Mouse (Mus musculus): ENCODE measurements around the gene Pigu. TPM values are rescaled to one million over a fixed set of nuclear protein-coding genes. Genes with fewer than 3 reads are reported as not detected.
A peak's percentile ranks its signal among the peaks of the same experiment; 100 is the strongest.

Pigu gene
- polyA plus RNA-seq, 1 experiment from 2014 or later, result 50.3 TPM

DNA sequence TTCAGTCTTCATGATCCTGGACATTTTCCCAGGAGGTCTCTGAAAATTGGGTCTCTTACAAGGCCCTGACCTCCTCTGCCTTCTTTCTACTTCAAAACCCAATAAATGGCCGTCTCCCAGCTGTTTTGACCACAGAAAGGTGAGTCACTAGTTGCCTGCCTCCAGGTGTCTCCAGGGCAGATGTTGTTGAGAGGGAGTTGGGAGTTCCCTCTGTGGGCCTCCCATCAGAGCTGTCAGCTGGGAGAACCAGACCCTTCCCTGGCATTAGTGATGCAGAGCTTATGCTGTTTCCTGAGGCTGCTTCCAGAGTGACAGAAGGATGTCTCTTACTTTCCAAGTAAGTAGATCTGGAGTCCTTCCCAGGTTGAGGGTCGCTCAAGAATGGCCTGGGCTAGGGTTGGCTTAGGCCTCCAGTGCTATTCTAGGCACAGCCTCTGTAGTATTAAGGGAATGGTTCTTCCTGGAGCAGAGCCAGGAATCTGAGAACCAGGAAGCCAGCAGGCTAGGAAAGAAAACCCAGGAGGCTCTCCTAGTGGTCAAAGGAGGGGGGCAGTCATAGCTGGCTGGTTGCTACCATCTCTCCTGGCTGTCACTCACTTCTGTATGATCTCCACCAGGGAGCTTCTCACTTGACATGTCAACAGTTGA, 25.7 kb upstream of the Pigu start:
- CTCF ChIA-PET, result interaction anchor here (0.7 to 1.8 kb wide), 5 partner anchors 14 to 147 kb away, joined by 3 to 6 read pairs (median 4); partner anchors contain the start of gene Dynlrb1
- no peaks in the 10 kb centered on the region for H3K27me3 ChIP-seq
- no peak for TF ChIP-seq CTCF (IDR thresholded peaks at IDR 0.05)
- DNase-seq (ENCODE audit: low read depth, low spot score), result no peak
- peak; percentile 9 for ATAC-seq
- POLR2A ChIA-PET, result interaction anchor here (1.0 to 2.8 kb wide), 3 partner anchors 10 to 107 kb away, joined by 4 to 9 read pairs (median 7); partner anchors contain the start of gene Map1lc3a
- in situ Hi-C loops (cut with MboI; ENCODE audit: low pct_unique_long_range_greater_than_20kb), result loop anchor here (25.0 kb wide), 1 partner anchor 296 kb away; no protein-coding TSS in a partner anchor

DNA sequence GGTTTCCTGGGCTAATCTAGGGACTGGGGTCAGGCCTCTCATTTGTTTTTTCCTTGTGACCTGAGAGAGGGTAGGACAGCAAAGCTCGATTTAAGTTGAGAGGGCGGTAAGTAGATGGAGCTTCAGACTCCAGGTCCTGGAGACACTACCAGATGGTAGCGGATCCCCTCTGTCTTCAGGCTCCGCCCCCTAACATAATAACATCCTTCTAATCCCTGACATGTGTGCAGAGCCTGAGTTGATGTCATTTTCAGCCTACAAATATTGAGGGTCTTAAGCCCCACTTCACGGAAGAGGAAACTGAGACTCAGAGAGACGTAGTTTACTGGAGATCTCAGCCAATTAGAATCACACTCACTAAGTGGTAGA, 25.1 kb upstream of the Pigu start:
- peak; percentile 44 for ATAC-seq
- TF ChIP-seq CTCF (IDR thresholded peaks at IDR 0.05), result no peak
- ChIA-PET POLR2A (interaction anchor here (0.7 to 2.8 kb wide), 4 partner anchors 9 to 435 kb away, joined by 3 to 9 read pairs (median 6); partner anchors contain the start of gene Map1lc3a), CTCF (interaction anchor here (1.4 to 1.8 kb wide), 2 partner anchors 15 to 71 kb away, joined by 3 to 5 read pairs; no protein-coding TSS in a partner anchor)
- H3K27me3 ChIP-seq, result no peaks in the 10 kb centered on the region
- no peak for DNase-seq (ENCODE audit: low read depth, low spot score)
- in situ Hi-C loops (cut with MboI; ENCODE audit: low pct_unique_long_range_greater_than_20kb), result loop anchor here (25.0 kb wide), 1 partner anchor 295 kb away; no protein-coding TSS in a partner anchor

DNA sequence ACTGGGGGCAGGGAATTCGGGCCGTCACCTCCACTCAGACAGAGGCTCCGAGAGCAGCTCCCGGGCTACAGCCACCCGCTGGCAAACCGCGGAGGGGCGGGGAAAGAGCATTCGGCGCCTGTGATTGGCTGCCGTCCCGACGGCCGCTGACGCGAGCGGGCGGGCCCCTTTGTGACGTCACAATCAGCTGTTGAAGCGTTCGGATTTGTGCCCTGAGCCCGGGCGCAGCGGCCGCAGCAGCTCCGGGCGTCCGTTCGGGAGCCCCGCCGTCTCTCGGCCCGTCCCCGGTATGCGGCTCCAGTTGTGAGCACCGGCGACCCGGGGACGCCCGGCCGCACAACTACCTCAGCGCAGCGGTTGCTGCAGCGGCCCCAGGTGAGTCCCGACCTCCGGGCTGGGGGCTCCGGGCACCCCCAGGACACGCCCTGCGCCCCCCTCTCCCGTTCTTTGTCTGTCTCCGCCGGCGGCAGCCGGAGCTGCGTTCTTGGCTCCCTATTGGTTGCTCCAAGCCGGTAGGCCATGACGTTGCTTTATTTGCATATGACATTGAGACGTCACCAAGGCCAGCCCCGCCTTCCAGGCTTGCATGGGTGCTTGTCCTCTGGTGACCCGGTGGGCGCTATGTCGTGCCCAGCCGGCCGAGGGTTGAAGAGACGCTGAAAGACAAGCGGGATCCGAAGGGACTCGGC, 24.6 kb upstream of the Pigu start:
- ChIA-PET CTCF (interaction anchor here (1.4 kb wide), 1 partner anchor 71 kb away, joined by 3 read pairs; no protein-coding TSS in a partner anchor), POLR2A (interaction anchor here (0.7 to 2.8 kb wide), 4 partner anchors 8 to 436 kb away, joined by 3 to 9 read pairs (median 6); partner anchors contain the start of gene Map1lc3a)
- DNase-seq (ENCODE audit: low read depth, low spot score), result no peak
- TF ChIP-seq CTCF (IDR thresholded peaks at IDR 0.05), result no peak
- peak; percentile 72 for ATAC-seq
- H3K27me3 ChIP-seq, result no peaks in the 10 kb centered on the region
- in situ Hi-C loops (cut with MboI; ENCODE audit: low pct_unique_long_range_greater_than_20kb), result loop anchor here (25.0 kb wide), 1 partner anchor 294 kb away; no protein-coding TSS in a partner anchor

DNA sequence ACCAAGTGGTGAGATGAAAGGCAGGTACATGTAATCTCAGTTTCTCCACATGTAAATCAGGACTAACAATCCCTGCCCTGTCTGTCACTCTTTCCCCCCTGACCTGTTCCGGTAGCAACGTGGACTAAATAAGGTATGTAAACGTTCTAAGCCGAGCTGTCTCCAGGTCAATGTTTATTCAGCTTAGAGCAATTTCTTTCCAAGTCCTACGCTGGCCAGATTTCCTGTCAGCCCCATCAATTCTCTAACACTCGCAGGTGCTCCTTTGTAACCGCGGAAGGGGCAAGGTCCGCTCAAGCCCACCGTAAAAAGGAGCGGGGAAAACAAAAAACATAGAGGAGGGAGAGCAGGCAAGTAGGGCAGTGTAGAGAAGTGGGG, 23.8 kb upstream of the Pigu start:
- ChIA-PET POLR2A (interaction anchor here (2.8 kb wide), 1 partner anchor 11 kb away, joined by 9 read pairs; no protein-coding TSS in a partner anchor), CTCF (interaction anchor here (1.4 kb wide), 1 partner anchor 70 kb away, joined by 3 read pairs; no protein-coding TSS in a partner anchor)
- no peaks in the 10 kb centered on the region for H3K27me3 ChIP-seq
- no peak for ATAC-seq
- TF ChIP-seq CTCF (IDR thresholded peaks at IDR 0.05), result no peak
- no peak for DNase-seq (ENCODE audit: low read depth, low spot score)
- in situ Hi-C loops (cut with MboI; ENCODE audit: low pct_unique_long_range_greater_than_20kb), result loop anchor here (25.0 kb wide), 1 partner anchor 294 kb away; no protein-coding TSS in a partner anchor

DNA sequence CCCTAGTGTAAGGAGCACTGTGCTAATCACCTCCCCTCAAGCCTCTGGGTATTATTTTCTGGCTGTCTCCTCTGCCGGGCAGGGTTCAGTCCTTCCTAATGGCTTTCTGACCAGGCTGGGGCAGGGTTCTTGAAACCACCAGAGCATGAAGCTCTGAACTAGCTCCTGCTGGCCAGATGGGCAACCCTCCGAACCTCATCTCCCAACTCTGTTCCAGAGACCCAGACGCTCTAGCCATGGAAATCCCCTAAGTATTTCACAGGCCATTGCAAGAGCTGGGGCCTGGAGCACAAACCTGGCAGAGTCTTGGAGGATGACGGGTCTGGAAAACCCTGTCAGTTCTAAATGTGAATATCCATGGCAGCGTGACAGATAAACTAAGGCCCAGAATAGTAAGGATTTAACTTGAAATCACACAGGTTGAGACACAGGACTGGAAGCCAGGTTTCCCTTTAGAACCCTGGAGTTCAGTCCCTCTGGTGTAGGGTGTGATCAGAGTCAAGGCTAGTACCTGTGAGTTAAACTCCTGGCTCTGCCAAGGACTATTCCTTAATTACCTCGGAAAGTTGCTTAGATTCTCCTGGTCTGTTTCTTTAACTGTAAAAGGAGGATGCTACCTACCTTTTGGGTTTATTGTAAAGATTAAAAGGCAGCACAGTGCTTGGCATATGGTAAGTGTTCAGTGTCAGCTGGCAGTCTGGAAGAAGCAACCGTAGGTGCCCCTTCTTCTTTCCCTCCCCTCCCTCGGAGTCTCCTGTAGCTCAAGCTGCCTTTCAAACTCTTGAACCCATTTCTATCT, 23.2 kb upstream of the Pigu start, which contains the start of gene Trp53inp2:
Gene Trp53inp2 (plus strand): TSS at position 799 of the 799 bp plus-strand sequence.
- no peak for TF ChIP-seq CTCF (IDR thresholded peaks at IDR 0.05)
- no peaks in the 10 kb centered on the region for H3K27me3 ChIP-seq
- DNase-seq (ENCODE audit: low read depth, low spot score) (no peak), ATAC-seq (no peak)
- in situ Hi-C loops (cut with MboI; ENCODE audit: low pct_unique_long_range_greater_than_20kb), result loop anchor here (25.0 kb wide), 1 partner anchor 293 kb away; no protein-coding TSS in a partner anchor
- ChIA-PET POLR2A (interaction anchor here (2.8 kb wide), 1 partner anchor 11 kb away, joined by 9 read pairs; no protein-coding TSS in a partner anchor), CTCF (no interaction called here)

DNA sequence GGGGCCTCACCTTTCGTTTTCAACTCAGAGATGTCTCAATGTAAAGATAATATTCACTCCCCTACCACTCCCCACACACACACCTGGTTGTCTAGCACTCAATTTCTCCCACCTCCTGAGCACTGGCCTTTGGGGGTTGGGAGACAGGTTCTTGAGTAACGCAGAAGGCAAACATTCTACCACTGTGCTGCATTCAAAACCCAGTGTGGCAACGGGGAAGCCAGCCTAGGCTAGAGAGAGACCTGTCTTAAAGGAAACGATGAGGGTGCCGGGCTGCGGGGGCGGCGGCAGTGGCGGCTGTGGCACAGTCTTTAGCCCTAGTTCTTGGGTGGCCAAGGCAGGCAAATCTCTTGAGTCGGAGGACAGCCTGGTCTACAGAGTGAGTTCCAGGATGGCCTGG, 19.0 kb upstream of the Pigu start:
- no peak for TF ChIP-seq CTCF (IDR thresholded peaks at IDR 0.05)
- H3K27me3 ChIP-seq, result no peaks in the 10 kb centered on the region
- ChIA-PET POLR2A (no interaction called here), CTCF (no interaction called here)
- ATAC-seq (no peak), DNase-seq (ENCODE audit: low read depth, low spot score) (no peak)
- in situ Hi-C loops (cut with MboI; ENCODE audit: low pct_unique_long_range_greater_than_20kb), result loop anchor here (25.0 kb wide), 1 partner anchor 289 kb away; no protein-coding TSS in a partner anchor

DNA sequence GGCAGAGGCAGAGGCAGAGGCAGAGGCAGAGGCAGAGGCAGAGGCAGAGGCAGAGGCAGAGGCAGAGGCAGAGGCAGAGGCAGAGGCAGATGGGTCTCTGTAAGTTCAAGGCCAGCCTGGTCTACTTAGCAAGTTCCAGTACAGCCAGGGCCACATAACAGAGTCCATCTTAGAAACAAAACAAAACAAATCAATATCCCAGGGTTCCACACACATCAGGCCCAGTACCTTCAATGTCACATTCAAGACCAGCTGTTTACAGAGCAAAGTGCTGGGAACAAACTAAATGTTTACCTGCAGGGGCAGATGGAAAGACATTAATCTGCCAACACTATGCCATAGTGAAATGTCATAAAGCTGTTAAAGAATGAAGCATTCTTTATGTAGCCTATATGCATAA, 17.3 kb upstream of the Pigu start:
- POLR2A ChIA-PET, result no interaction called here
- no peak for TF ChIP-seq CTCF (IDR thresholded peaks at IDR 0.05)
- in situ Hi-C loops (cut with MboI; ENCODE audit: low pct_unique_long_range_greater_than_20kb), result no loop called here
- H3K27me3 ChIP-seq, result no peaks in the 10 kb centered on the region
- DNase-seq (ENCODE audit: low read depth, low spot score) (no peak), ATAC-seq (no peak)
- CTCF ChIA-PET, result interaction anchor here (1.3 kb wide), 1 partner anchor 11 kb away, joined by 3 read pairs; no protein-coding TSS in a partner anchor

DNA sequence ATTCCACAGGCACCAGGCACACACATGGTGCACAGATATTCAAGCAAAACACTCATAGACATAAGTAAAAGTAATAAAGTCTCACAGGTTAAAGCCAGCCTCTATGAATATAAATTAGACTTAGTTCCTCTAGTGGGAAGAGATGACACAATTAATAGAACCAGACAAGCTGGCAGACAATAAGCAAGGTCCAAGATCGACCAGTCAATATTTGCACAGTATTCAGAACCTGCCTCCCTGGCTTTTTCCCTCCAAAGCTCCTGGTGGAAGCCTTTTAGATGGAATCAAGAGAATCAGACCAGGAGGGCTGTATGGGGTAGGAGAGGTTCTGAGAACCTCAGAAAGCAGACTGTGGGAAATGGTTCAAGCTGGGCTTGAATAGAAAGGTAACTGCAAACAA, 16.7 kb upstream of the Pigu start:
- no peak for ATAC-seq
- CTCF ChIA-PET, result interaction anchor here (1.3 kb wide), 1 partner anchor 10 kb away, joined by 3 read pairs; no protein-coding TSS in a partner anchor
- no peak for DNase-seq (ENCODE audit: low read depth, low spot score)
- TF ChIP-seq CTCF (IDR thresholded peaks at IDR 0.05), result no peak
- in situ Hi-C loops (cut with MboI; ENCODE audit: low pct_unique_long_range_greater_than_20kb), result no loop called here
- no peaks in the 10 kb centered on the region for H3K27me3 ChIP-seq
- POLR2A ChIA-PET, result interaction anchor here (1.2 kb wide), 1 partner anchor 9 kb away, joined by 7 read pairs; no protein-coding TSS in a partner anchor

DNA sequence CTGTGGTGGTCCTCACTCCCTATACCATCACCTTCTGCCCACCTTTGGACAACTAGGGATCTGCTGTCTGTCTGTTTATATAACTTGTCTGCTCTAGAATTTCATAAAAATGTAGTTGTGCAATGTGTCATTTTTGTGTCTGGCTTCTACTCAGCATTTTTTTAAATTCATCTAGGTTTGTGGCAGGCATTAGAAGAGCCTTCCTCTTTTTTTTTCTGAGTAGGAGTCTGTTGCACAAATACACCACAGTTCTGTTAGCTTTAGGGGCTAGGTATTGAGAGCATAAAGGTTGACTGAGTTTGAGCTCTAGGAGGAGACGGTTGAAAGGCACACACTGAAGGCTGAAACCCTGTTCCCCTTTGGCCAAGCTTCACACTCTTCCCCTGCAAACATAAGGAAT, 16.1 kb upstream of the Pigu start:
- DNase-seq (ENCODE audit: low read depth, low spot score) (no peak), ATAC-seq (no peak)
- in situ Hi-C loops (cut with MboI; ENCODE audit: low pct_unique_long_range_greater_than_20kb), result no loop called here
- no peak for TF ChIP-seq CTCF (IDR thresholded peaks at IDR 0.05)
- POLR2A ChIA-PET, result interaction anchor here (1.2 kb wide), 1 partner anchor 9 kb away, joined by 7 read pairs; no protein-coding TSS in a partner anchor
- CTCF ChIA-PET, result interaction anchor here (1.3 kb wide), 1 partner anchor 9 kb away, joined by 3 read pairs; no protein-coding TSS in a partner anchor
- no peaks in the 10 kb centered on the region for H3K27me3 ChIP-seq

All from Patski (cell line).